Mouse (Mus musculus): ENCODE results near the gene Mef2c.
A peak's percentile ranks its signal among the peaks of the same experiment; 100 is the strongest.

GRCm38 (mm10) chr13:83654889-83655769 lies 151.3 kb downstream of the Mef2c start:
- TF ChIP-seq CTCF (IDR thresholded peaks at IDR 0.05; ENCODE audit: borderline replicate concordance, insufficient read depth, low read depth, low read length) = peak; percentile 55; the same call in 1 of the 2 replicates
- TF ChIP-seq POLR2A (IDR thresholded peaks at IDR 0.05; ENCODE audit: borderline replicate concordance, insufficient read depth, low read length) = no peak
